Mouse (Mus musculus): Measurements from ENCODE around the gene Gm42791.

GRCm38 (mm10) chr5:149036920-149037319 is 42.0 kb upstream of the Gm42791 start:
- TF ChIP-seq CTCF (IDR thresholded peaks at IDR 0.05; ENCODE audit: low read depth) (peak; percentile 37), EP300 (IDR thresholded peaks at IDR 0.05; ENCODE audit: low read depth) (no peak)
